Mouse (Mus musculus) frontal cortex, adult (tissue): ENCODE results near the gene Elovl3.
A peak's percentile ranks its signal among the peaks of the same experiment; 100 is the strongest.
"Not testable (repeated sequence)": the region's sequence is repeated elsewhere in the genome, so short reads cannot be mapped to it uniquely, and the experiment has no call there.

Source experiments
- ATAC-seq: cut with Nextera tagmentation; 2 replicates; pipeline ENCODE4 v1.9.2; 2017; ENCODE audit warnings: mild to moderate bottlenecking, moderate library complexity, mixed read lengths; ENCODE audit not compliant: low TSS enrichment

Elovl3 gene

DNA sequence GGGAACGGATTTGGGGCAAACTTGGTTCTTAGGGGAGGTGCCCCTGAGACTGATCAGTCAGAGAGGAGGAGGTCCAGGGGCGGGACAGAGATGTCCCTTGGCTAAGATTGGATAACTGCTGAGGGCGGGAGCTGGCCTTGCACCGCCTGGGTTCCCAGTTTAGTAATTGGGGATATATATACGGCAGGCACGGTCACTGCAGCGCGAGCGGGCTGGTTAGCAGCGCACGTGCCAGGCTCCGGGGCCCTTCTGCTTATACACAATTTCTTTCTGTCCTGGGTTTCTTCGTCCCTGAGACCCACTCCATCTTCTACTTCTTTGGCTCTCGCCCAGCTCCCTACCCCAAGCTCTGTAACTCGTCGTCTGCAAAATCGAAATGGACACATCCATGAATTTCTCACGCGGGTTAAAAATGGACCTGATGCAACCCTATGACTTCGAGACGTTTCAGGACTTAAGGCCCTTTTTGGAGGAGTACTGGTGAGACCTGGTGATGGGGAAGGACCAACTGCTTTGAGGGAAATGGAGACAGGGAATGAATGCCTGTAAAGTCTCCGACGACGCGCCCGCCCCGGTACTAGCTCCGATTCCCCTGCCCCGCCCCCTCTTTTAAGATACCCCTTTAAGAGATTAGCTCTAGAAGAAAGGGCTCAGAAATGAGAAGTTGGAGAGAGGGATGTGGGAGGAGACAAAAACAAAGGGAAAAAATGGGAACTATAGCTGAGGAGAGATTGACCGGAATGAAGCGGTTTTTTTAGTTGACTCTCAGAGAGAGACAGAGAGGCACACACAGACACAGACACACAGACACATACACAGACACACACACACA lies at the start of gene Elovl3:
Elovl3 (plus strand) TSS at position 204 of the 832 bp plus-strand sequence.
- no peak for ATAC-seq

DNA sequence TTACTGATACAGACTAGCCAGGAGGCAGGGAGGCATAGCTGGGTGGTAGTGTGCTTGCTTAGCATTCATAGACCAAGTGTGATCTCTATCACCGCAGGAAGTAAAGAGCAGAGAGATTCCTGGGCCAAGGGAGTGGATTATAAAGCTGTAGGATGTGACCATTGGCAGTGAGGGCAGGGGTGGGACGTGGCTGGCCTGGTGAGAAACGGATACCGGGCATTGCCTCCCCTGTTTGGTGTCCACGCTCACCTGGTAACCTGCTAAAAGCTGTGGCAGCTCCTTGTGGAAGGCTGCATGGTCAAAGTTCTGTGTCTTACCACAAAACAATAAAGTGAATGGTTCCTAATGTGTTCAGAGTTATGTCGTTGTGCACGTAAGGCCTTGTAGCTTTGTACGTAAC lies 46.5 kb upstream of the Elovl3 start:
- ATAC-seq = no peak

- ATAC-seq = no peak
These were observed 45.4 kb upstream of the Elovl3 start for GRCm38 (mm10) chr19:46086337-46086736.

GRCm38 (mm10) chr19:46087871-46088270 lies 43.8 kb upstream of the Elovl3 start:
- no peak for ATAC-seq

- no peak for ATAC-seq
These were observed 40.1 kb upstream of the Elovl3 start for GRCm38 (mm10) chr19:46091641-46092040.

GRCm38 (mm10) chr19:46094144-46094543 lies 37.6 kb upstream of the Elovl3 start:
- no peak for ATAC-seq

DNA sequence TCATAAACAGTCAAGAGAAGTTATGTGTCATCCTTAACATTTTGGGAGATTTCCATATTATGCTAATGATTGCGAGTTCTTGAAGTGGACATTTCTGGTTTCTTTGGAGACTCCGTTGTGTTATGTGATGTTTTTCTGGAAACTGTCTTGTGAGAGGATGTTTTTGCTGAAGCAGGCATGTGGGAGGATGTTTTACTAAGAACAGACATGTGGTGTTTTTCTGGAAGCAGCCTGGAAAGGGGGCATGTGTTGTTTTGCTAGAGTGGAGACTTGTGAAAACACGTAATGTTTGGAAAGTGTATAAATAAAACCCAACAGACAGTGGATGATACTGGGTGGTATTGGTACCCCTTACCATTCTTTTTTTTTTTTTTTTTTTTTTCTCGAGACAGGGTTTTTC lies 36.4 kb upstream of the Elovl3 start:
- no peak for ATAC-seq

DNA sequence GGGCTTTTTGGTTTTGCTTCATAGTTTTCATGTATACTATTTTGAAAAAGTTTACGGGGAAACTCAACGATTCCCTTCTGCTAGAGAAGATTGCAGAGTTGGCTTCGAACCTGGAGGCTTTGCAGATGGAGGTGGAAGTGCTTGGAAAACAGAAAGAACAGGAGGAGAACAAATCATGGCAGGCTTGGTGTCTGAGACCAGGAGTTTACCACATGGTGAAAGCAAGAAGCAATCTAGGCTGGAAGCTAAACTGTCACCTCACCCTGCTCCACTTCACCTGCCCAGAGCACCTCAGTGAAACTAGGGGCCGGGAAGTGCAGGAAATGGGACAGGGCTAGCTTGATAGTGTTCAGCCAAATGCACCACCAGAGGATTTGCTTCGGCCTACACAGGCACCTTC lies 35.3 kb upstream of the Elovl3 start:
- ATAC-seq = no peak

- no peak for ATAC-seq
These were observed 32.1 kb upstream of the Elovl3 start for GRCm38 (mm10) chr19:46099561-46099960.

DNA sequence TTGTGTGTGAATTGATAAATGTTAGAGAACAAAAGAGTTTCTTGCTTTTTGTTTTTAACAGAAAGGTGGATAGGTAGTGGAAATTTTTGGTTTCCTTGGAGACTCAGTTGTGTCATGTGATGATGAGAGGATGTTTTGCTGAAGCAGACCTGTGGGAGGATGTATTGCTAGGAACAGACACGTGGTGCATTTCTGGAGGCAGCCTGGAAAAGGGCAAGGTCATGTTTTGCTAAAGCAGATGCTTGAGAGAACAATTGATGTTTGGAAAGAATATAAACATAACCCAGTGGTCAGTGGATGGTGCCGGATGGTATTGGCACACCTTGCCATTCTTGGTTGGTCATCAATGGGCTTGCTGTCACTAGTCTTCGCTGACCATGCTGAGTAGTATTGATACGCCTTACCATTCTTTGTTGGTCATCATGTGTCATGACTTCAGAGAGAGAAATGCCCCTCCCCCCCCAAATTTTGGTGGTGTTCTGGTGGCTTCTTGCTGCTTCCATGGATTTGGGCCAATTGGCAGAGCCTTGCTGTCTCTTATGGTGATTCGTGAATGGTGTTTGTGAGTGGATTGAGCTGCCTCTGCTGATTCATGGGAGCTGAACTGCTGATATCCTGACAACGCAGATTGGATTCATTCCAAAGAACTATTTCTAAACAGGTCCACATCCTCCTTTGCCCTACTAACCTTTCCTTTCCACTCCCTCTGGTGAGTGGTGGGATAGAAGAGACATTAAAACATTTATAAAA lies 28.1 kb upstream of the Elovl3 start:
- ATAC-seq = no peak

DNA sequence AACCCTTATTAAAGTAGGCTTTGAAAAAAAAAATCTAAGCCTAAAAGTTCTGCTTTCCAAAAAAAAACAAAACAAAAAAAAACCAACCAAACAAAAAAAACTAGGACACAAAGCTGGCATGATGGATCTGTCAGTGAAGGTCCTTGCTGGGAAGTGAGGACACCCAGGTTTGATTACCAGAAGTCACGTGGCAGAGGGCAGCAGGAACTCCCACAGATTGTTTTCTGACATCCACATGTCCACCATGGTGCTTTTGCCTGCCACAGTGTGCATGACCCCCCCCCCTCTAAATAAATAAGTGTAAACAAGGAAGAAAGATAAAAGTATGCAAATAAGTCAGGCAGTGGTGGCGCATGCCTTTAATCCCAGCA lies 27.5 kb upstream of the Elovl3 start:
- no peak for ATAC-seq

DNA sequence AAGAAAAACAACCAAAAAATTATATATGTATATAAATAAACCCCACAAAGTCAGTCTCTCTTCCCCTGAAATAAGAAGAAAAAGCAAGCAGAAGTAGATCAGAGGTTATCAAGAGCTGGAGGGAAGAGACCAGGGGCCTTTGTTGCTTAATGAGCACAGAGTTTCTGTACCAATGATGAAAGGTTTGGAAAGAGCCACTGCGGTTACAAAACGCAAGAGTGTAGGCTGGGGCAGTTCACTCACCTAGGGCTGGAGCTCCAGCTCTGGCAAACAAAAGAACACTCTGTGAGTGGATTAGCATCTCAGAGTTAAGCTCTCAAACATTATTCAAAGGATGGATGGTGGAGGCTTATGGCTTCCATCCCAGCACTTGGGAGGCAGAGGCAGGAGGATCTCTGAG lies 21.5 kb upstream of the Elovl3 start:
- no peak for ATAC-seq

GRCm38 (mm10) chr19:46110781-46111180 lies 20.9 kb upstream of the Elovl3 start:
- ATAC-seq = no peak

GRCm38 (mm10) chr19:46114617-46115016 lies 17.1 kb upstream of the Elovl3 start:
- no peak for ATAC-seq

GRCm38 (mm10) chr19:46119458-46119857 lies 12.2 kb upstream of the Elovl3 start:
- no peak for ATAC-seq

- no peak for ATAC-seq
These were observed 10.8 kb upstream of the Elovl3 start for GRCm38 (mm10) chr19:46120872-46121271.

DNA sequence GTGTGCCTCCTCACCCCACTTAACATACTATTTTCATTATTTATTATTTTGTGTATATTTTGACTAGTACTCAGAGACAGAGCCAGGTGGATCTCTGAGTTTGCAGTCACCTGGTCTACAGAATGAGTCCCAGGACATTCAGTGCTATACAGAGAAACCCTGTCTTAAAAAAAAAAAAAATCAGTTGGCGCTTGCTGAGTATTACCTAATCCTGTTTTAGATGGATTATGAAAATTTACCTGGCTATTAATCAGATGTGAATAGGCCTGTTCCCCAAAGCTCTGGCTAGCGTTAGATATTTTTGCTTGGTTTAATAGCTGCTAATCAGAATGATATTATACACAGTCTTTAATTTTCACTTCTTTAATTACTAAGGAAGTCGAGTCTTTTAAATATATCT lies 7.8 kb upstream of the Elovl3 start:
- ATAC-seq = no peak

GRCm38 (mm10) chr19:46124651-46125050 lies 7.0 kb upstream of the Elovl3 start:
- ATAC-seq = no peak

DNA sequence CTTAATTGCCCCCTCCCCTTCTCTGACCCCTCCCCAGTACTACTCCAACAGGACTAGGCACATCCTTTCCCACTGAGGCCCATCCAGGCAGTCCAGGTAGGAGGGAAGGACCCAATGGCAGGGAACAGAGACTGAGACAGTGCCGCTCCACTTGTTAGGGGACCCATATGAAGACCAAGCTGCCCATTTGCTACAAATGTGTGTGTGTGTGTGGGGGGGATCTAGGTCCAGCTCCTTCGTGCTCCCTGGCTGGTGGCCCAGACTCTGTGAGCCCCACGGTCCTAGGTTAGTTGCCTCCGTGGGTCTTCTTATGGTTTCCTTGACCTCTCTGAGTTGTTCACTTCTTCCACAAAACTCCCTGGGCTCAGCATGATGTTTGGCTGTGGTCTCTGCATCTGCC lies 5.4 kb upstream of the Elovl3 start:
- no peak for ATAC-seq

DNA sequence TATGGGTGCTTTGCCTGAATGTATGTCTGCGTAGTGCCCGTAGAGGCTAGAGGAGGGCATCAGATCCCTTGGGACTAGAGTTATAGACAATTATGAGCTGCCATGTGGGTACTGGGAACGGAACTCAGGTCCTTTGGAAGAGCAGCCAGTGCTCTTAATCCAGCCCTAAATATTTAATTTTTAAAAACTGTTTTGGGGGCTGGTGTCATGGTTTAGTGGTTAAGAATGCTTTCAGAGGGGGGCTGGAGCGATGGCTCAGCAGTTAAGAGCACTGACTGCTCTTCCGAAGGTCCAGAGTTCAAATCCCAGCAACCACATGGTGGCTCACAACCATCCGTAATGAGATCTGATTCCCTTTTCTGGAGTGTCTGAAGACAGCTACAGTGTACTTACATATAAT lies 2.0 kb upstream of the Elovl3 start:
- ATAC-seq = not testable (repeated sequence)

- ATAC-seq = no peak
These were observed 414 bp upstream of the Elovl3 start for GRCm38 (mm10) chr19:46131283-46131682.

DNA sequence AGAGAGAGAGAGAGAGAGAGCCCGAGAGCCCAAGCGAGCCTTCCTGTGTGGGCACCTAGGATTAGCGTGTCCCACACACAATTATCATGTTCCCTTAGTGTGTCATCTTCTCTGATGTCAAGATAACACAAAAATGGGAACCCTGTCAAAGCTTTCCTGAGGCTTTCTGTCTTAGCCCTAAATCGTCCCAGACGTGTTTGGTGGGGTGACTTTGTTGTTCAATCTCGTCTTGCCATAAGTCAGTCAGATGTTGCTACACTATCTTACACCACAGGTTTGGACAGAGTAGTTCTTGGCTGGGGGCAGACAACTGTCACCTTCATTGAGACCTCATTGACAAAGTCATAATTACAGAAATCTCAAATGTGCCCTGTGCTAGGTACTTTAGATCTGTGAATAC lies 880 bp downstream of the Elovl3 start:
- ATAC-seq = no peak

DNA sequence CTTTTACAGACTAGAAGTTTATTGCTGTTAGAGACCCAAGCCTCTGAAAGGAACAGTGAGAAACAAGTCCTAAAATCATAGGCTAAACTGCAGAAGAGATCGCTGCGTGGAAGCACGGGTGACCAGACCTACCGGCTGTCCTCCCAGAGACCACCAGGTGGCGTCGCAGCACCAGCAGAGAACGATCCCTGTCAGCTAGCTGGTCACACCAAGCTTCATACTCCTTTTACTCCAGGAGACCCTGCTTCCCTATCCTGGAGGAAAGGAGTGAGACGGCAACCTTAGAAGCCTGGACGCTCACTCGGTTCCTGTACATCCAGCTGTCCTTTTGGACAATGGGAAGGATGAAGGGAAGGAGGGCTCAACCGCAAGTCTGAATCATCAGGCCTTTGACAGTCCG lies 3.6 kb downstream of the Elovl3 start:
- peak; percentile 87 for ATAC-seq
